Mouse (Mus musculus): ENCODE data around the gene Necap2. TPM values are rescaled to one million over a fixed set of nuclear protein-coding genes. Genes with fewer than 3 reads are reported as not detected.
A peak's percentile ranks its signal among the peaks of the same experiment; 100 is the strongest.

The Necap2 gene
- polyA plus RNA-seq (2012; ENCODE audit: insufficient read depth, insufficient read length, missing spikeins), result 24.2 and 29.4 TPM in 2 replicates

DNA sequence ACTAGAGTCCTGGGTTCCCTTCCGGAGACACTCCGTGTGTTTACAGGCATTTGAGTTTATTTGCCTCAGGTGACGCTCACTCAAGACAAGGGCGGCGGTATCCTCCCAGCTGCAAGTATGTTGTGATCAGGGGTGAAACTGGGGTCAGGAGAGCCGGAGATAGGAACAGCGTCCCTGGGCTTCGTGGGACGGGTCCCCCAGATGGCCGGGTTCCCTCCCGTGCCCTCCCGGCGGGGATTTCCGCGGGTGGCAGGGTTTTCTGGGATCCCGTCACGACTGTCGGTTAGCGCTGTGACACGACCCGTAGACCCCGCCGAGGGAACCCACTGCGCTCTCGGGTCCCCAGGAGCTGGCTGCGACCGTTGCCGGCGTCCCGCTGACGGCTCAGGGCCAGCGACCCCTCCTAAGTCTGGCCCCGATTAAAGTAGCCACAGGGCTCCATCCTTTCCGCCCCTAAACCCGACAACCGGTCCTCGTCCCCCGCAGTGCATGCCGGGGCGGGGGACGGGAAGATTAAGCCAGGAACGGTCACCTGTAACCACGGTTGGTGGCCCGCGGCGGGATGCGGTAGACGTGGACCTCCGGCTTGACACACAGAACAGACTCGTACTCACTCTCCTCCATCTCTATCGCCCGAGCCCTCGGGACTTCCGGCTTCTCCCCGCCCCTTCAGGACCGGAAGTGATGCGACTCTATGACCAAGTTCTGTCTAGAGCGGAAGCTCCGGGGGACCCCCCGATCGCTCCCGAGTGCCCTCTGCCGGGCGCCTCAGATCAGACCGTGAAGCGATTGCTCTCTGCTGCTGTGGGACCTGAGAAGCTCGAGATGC is at the start of gene Necap2:
Gene Necap2 (minus strand): TSS at position 677 of the 829 bp plus-strand sequence.
- peak within 1 kb of the TSS; percentile 92 for H3K4me3 ChIP-seq (ENCODE audit: insufficient read depth, low read depth, low read length)
- peaks cover 13% of the 10 kb centered on the region for H3K4me1 ChIP-seq (ENCODE audit: control insufficient read depth, insufficient read depth, insufficient read length, low read length)
- peak within 1 kb of the TSS; percentile 78 for H3K27ac ChIP-seq (replicated peaks; ENCODE audit: low read depth, low read length)

DNA sequence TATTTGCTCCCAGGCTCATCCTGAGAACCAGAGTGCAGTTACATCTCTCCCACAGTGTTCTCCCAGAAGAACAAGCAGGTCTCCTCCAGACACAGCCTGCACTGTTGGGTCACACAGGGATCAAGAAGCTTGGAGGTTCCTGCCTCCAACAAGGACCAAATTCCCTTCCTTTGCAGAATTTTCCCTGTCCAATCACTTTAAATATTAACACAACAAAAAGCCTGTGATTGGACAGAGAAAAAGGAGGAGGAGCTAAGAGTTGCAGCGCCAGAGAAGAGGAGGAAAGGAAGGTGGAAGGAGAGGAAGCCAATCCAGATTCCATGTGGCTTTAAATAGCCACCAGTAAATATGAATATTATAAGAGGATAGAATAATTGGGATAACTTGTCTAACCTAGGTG is 44.9 kb upstream of the Necap2 start:
- H3K4me3 ChIP-seq (ENCODE audit: insufficient read depth, low read depth, low read length), result no peak overlapping the region
- H3K4me1 ChIP-seq (ENCODE audit: control insufficient read depth, insufficient read depth, insufficient read length, low read length), result peaks cover 21% of the 10 kb centered on the region
- H3K27ac ChIP-seq (replicated peaks; ENCODE audit: low read depth, low read length), result no peak overlapping the region

GRCm38 (mm10) chr4:141122663-141123062 is 44.5 kb upstream of the Necap2 start:
- peaks cover 21% of the 10 kb centered on the region for H3K4me1 ChIP-seq (ENCODE audit: control insufficient read depth, insufficient read depth, insufficient read length, low read length)
- H3K4me3 ChIP-seq (ENCODE audit: insufficient read depth, low read depth, low read length), result no peak overlapping the region
- no peak overlapping the region for H3K27ac ChIP-seq (replicated peaks; ENCODE audit: low read depth, low read length)

DNA sequence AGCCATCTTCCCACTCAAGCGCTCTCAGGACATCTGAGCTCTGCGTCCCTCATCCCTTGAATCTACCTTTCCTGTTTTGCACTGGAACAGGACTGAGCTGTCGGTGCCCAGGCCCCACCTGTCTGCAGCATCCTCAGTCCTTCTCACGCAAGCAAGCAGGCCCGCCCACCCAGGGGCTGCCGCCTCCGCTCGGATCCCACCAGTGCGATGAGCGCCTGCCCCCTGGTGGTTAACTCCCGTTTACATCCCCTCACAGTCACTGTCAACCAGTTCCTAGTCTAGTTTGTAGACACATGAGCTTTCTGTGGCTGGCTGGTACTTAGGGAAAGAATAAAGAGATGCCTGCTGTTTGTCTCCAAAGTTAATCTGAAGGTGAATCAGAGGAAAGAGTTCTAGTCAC is 42.5 kb upstream of the Necap2 start:
- peaks cover 21% of the 10 kb centered on the region for H3K4me1 ChIP-seq (ENCODE audit: control insufficient read depth, insufficient read depth, insufficient read length, low read length)
- H3K4me3 ChIP-seq (ENCODE audit: insufficient read depth, low read depth, low read length), result no peak overlapping the region
- H3K27ac ChIP-seq (replicated peaks; ENCODE audit: low read depth, low read length), result no peak overlapping the region

GRCm38 (mm10) chr4:141118691-141119090 is 40.5 kb upstream of the Necap2 start:
- Histone ChIP-seq H3K4me1 (ENCODE audit: control insufficient read depth, insufficient read depth, insufficient read length, low read length) (peaks cover 19% of the 10 kb centered on the region), H3K4me3 (ENCODE audit: insufficient read depth, low read depth, low read length) (no peak overlapping the region), H3K27ac (replicated peaks; ENCODE audit: low read depth, low read length) (no peak overlapping the region)

- Histone ChIP-seq H3K27ac (replicated peaks; ENCODE audit: low read depth, low read length) (no peak overlapping the region), H3K4me3 (ENCODE audit: insufficient read depth, low read depth, low read length) (no peak overlapping the region), H3K4me1 (ENCODE audit: control insufficient read depth, insufficient read depth, insufficient read length, low read length) (peaks cover 16% of the 10 kb centered on the region)
Measured at GRCm38 (mm10) chr4:141115398-141115797, 37.2 kb upstream of the Necap2 start.

GRCm38 (mm10) chr4:141114521-141114981 is 36.4 kb upstream of the Necap2 start:
- no peak overlapping the region for H3K27ac ChIP-seq (replicated peaks; ENCODE audit: low read depth, low read length)
- peaks cover 12% of the 10 kb centered on the region for H3K4me1 ChIP-seq (ENCODE audit: control insufficient read depth, insufficient read depth, insufficient read length, low read length)
- H3K4me3 ChIP-seq (ENCODE audit: insufficient read depth, low read depth, low read length), result no peak overlapping the region

DNA sequence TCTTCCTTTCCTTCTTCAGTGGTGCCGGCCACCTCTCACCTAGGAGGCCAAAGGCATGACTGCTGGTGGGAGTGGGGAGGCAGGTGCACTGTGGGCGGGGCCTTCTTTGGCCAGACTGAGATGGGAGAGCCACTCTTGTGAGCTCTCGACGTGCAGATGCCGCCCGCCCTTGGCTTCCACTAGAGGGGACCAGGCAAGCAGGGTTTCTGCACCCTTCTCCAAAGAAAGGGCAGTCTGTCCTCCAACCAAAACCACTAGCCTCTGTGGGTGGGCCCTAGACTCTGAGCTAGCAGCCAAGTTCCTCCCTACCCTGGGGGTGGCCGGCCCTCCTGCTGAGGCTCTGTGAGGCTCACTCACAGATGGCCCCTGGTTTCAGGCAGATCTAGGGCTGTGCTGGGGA is 35.7 kb upstream of the Necap2 start:
- Histone ChIP-seq H3K4me1 (ENCODE audit: control insufficient read depth, insufficient read depth, insufficient read length, low read length) (peaks cover 5% of the 10 kb centered on the region), H3K4me3 (ENCODE audit: insufficient read depth, low read depth, low read length) (no peak overlapping the region), H3K27ac (replicated peaks; ENCODE audit: low read depth, low read length) (no peak overlapping the region)

DNA sequence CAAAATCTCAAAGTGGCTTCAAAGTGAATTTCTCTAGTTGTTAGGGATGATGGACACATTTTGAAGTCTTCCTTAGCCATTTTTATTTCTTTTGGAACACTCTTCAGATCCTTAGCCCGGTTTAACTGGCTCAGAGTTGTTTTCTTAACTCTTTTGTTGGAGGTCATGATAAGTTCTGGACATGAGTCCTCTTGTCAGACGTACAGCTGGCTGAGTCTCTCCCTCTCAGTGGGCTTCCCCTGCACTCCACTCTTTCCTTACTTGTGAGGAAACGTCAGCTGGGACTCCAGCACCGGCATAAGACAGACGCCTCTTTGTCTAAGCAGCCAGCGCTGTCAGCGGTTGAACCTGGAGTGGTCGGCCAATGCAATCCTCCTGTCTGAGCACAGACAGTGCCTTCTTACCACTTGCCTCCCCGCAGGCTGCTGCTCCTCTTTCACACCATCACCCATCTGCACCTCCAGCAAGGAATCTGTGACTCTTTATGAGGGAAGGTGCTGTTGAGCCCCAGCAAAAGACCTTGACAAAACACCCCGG is 30.1 kb upstream of the Necap2 start:
- H3K27ac ChIP-seq (replicated peaks; ENCODE audit: low read depth, low read length), result no peak overlapping the region

DNA sequence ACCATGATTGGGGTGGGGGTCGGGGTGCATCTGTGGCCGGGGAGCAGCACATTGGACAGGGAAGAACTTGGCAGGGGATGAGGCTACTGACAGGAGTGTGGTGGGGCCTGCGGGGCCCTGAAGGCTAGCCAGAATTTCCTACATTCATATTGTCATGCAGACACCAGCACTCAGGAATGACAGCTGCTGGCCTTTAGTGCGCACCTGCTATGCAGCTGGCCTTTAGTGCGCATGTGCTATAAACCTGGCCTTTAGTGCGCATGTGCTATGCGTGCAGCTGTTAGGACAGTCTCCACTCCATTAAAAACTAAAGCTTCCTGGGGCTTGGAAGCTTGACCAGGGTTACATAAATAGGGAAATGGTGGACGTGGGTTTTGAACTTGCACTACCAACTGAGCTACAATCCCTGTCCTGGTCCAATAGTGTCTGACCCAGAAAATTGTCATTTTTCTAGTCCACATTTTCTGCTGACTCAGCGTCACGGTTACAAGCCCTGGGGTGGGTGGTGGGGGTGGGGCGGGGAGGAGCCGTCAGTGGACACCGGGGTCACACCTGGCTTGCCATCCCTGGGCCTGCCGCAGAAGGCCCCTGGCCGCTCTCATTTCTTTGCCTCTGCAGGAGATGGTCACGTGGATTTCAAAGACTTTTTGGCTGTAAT is 28.5 kb upstream of the Necap2 start:
- Histone ChIP-seq H3K27ac (replicated peaks; ENCODE audit: low read depth, low read length) (no peak overlapping the region), H3K4me1 (ENCODE audit: control insufficient read depth, insufficient read depth, insufficient read length, low read length) (no peaks in the 10 kb centered on the region)

More for the DNA sequence above, 30.1 kb upstream of the Necap2 start:
- Histone ChIP-seq H3K4me3 (ENCODE audit: insufficient read depth, low read depth, low read length) (no peak overlapping the region), H3K4me1 (ENCODE audit: control insufficient read depth, insufficient read depth, insufficient read length, low read length) (no peaks in the 10 kb centered on the region)

DNA sequence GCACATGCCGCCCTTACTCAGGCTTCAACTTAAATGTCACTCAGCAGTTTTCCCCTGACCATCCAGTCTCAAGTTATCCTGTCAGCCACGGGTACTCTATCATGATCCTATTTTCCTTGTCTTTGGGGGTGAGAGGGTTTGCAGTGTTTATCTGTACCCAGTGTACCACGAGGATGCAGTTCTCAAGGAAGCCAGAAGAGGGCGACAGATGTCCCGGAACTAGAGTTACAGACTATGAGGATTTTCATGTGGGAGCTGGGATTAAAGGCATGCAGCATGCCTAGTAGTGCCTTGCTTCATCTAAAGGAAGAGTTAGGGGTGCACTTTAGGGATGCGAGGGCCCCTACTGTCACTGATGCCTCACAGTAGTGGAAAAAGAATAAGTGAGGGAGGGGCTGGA is 23.7 kb upstream of the Necap2 start:
- H3K4me1 ChIP-seq (ENCODE audit: control insufficient read depth, insufficient read depth, insufficient read length, low read length), result no peaks in the 10 kb centered on the region
- H3K4me3 ChIP-seq (ENCODE audit: insufficient read depth, low read depth, low read length), result no peak overlapping the region
- no peak overlapping the region for H3K27ac ChIP-seq (replicated peaks; ENCODE audit: low read depth, low read length)

More for the DNA sequence above, 28.5 kb upstream of the Necap2 start:
- H3K4me3 ChIP-seq (ENCODE audit: insufficient read depth, low read depth, low read length), result no peak overlapping the region

DNA sequence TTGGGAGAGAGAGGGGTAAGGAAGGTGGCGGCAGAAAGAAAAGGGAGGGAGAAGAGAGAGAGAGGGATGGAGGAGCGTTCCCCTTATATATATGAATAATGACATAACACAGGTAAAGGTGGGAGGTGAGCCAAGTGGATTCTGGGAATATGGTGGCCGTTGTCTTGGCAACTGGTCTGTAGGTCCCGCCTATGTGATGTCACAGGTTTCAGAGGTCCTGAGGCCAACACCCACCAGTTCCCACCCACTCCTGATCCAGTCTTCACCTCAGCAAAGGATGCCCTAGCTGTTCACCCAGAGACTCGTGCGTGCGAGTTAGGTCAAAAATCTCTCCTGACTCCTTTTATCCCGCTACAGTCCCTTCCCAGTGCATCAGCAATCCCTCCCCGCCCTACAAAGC is 23.1 kb upstream of the Necap2 start:
- Histone ChIP-seq H3K27ac (replicated peaks; ENCODE audit: low read depth, low read length) (no peak overlapping the region), H3K4me1 (ENCODE audit: control insufficient read depth, insufficient read depth, insufficient read length, low read length) (no peaks in the 10 kb centered on the region), H3K4me3 (ENCODE audit: insufficient read depth, low read depth, low read length) (no peak overlapping the region)

GRCm38 (mm10) chr4:141099956-141100355 is 21.8 kb upstream of the Necap2 start:
- H3K4me1 ChIP-seq (ENCODE audit: control insufficient read depth, insufficient read depth, insufficient read length, low read length), result no peaks in the 10 kb centered on the region
- H3K4me3 ChIP-seq (ENCODE audit: insufficient read depth, low read depth, low read length), result no peak overlapping the region
- no peak overlapping the region for H3K27ac ChIP-seq (replicated peaks; ENCODE audit: low read depth, low read length)

DNA sequence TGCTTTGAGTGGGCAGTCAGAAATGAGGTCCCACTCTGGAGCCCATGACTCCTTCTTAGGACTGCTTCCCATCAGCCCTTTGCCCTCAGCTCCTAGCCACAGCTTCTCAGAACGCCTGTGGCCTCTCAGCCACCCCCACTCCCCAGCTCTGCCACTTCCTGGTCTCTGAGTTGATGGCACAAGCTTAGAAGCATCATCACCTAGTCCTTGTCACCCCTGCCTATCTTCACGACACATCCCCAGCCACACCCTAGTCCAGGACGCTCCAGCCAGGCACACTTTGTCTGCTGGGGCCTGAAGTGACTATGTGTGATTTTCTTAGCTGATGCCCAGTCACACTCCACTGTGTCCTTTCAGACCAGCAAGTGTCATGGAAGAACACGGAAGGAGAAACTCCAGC is 20.8 kb upstream of the Necap2 start:
- H3K4me3 ChIP-seq (ENCODE audit: insufficient read depth, low read depth, low read length), result no peak overlapping the region
- no peak overlapping the region for H3K27ac ChIP-seq (replicated peaks; ENCODE audit: low read depth, low read length)
- no peaks in the 10 kb centered on the region for H3K4me1 ChIP-seq (ENCODE audit: control insufficient read depth, insufficient read depth, insufficient read length, low read length)

- Histone ChIP-seq H3K4me1 (ENCODE audit: control insufficient read depth, insufficient read depth, insufficient read length, low read length) (no peaks in the 10 kb centered on the region), H3K27ac (replicated peaks; ENCODE audit: low read depth, low read length) (no peak overlapping the region), H3K4me3 (ENCODE audit: insufficient read depth, low read depth, low read length) (no peak overlapping the region)
Measured at GRCm38 (mm10) chr4:141096710-141097109, 18.6 kb upstream of the Necap2 start.
